Mouse (Mus musculus) spleen, adult 2 months (tissue): ENCODE measurements around the gene 6030408B16Rik.

Experiments used
- CTCF ChIP-seq: fragments of 200-500 bp; IDR thresholded peaks from 2 replicates; pipeline ENCODE4 v1.5.1; 2011; ENCODE audit warnings: mild to moderate bottlenecking, inconsistent platforms; ENCODE audit not compliant: insufficient read depth, insufficient read length, insufficient replicate concordance; ENCODE audit errors: extremely low read depth
- POLR2A ChIP-seq: fragments of 200-500 bp; IDR thresholded peaks from 2 replicates; pipeline ENCODE4 v1.6.1; 2011; ENCODE audit warnings: low read depth, low read length, inconsistent platforms

DNA sequence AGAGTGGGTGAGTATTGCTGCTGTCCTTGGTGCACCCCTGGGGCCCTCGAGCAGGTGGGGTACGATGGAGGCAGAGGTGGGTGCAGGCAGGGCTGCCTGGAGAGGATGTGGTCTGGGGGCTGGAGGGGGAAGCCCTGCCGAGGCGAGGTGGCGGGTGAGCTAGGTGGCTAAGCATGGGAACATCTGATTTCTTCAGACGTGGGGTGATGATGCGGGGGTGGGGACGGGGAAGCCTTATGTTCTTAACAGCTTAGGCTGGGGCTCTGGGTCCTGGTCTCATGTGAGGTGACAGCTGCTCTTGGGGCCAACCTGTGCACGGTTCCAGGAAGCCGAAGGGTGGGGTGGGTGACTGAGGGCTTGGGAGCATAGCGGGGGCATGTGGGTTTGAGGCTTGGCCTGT lies 34.6 kb upstream of the 6030408B16Rik start:
- TF ChIP-seq CTCF (no peak), POLR2A (no peak)
